Mouse (Mus musculus) spleen, postnatal 4 days (tissue): ENCODE measurements at regions not wholly inside any gene's neighbourhood (a gene's known extent, or its start where the extent isn't known, plus 50 kb on each side); places are given as distances from the start of the nearest gene placed in this dataset.

ENCODE experiments used
- DNase-seq, 2 experiments: peaks; one replicate each; pipeline ENCODE4 v3.0.0; 2022; ENCODE audit warnings: low spot score in 2 of 2

GRCm38 (mm10) chr2:147927792-147928670 lies 118.7 kb downstream of the Foxa2 start:
- DNase-seq: no peak

GRCm38 (mm10) chr2:147926861-147927260 lies 119.9 kb downstream of the Foxa2 start:
- no peak for DNase-seq

GRCm38 (mm10) chr2:147907341-147907740 lies 139.4 kb downstream of the Foxa2 start:
- DNase-seq: no peak

GRCm38 (mm10) chr2:147905759-147906740 lies 140.7 kb downstream of the Foxa2 start:
- no peak for DNase-seq

GRCm38 (mm10) chr2:147905118-147905517 lies 141.7 kb downstream of the Foxa2 start:
- DNase-seq: no peak

- no peak for DNase-seq
Observed at GRCm38 (mm10) chr2:147899236-147899635, 147.5 kb downstream of the Foxa2 start.

- peak in 1 of 2 experiments; percentile 65 for DNase-seq
Observed at GRCm38 (mm10) chr2:147895691-147896090, 151.1 kb downstream of the Foxa2 start.

GRCm38 (mm10) chr2:147894213-147894612 lies 152.6 kb downstream of the Foxa2 start:
- no peak for DNase-seq

- DNase-seq: no peak
Observed at GRCm38 (mm10) chr2:147886191-147886590, 160.6 kb downstream of the Foxa2 start.

- DNase-seq: no peak
Observed at GRCm38 (mm10) chr2:147877907-147878306, 168.9 kb downstream of the Foxa2 start.

- no peak for DNase-seq
Observed at GRCm38 (mm10) chr2:147877543-147877904, 169.2 kb downstream of the Foxa2 start.

GRCm38 (mm10) chr2:147876708-147877542 lies 169.8 kb downstream of the Foxa2 start:
- DNase-seq: no peak

GRCm38 (mm10) chr2:147872972-147873371 lies 173.8 kb downstream of the Foxa2 start:
- no peak for DNase-seq

- DNase-seq: peak in 1 of 2 experiments; percentile 27
Observed at GRCm38 (mm10) chr2:147851186-147851802, 195.5 kb downstream of the Foxa2 start.

- peak in 1 of 2 experiments; percentile 19 for DNase-seq
Observed at GRCm38 (mm10) chr2:147846968-147847749, 199.6 kb downstream of the Foxa2 start.

- peak in 1 of 2 experiments; percentile 2 for DNase-seq
Observed at GRCm38 (mm10) chr2:147845256-147845655, 201.5 kb downstream of the Foxa2 start.

- DNase-seq: no peak
Observed at GRCm38 (mm10) chr2:147840936-147841335, 205.8 kb downstream of the Foxa2 start.

- DNase-seq: no peak
Observed at GRCm38 (mm10) chr2:147838613-147839012, 208.2 kb downstream of the Foxa2 start.

- DNase-seq: no peak
Observed at GRCm38 (mm10) chr2:147830551-147830950, 216.2 kb downstream of the Foxa2 start.

GRCm38 (mm10) chr2:147816951-147817350 lies 229.8 kb downstream of the Foxa2 start:
- DNase-seq: no peak
